Mouse (Mus musculus) layer of hippocampus, postnatal 10 days (tissue): ENCODE measurements around the gene Atxn1. TPM values are rescaled to one million over a fixed set of nuclear protein-coding genes. Genes with fewer than 3 reads are reported as not detected.

Experiments used
- DNase-seq, 2 experiments: peaks; one replicate each; pipeline ENCODE4 v3.0.0; 2021; ENCODE audit warnings: low spot score in 2 of 2
- total RNA-seq, 2 experiments: library from RNA; stranded (reverse); gene quantifications; 2 replicates each; pipeline ENCODE4 v1.2.3; 2021

The Atxn1 gene
- total RNA-seq, 2 experiments from 2014 or later: 90.8 to 94.3 TPM

GRCm38 (mm10) chr13:45600443-45600842 lies 364.4 kb downstream of the Atxn1 start:
- DNase-seq: no peak

- DNase-seq: no peak
Observed at GRCm38 (mm10) chr13:45599831-45600230, 365.0 kb downstream of the Atxn1 start.

- no peak for DNase-seq
Observed at GRCm38 (mm10) chr13:45595416-45595815, 369.4 kb downstream of the Atxn1 start.

GRCm38 (mm10) chr13:45593914-45594313 lies 370.9 kb downstream of the Atxn1 start:
- DNase-seq: no peak

- no peak for DNase-seq
Observed at GRCm38 (mm10) chr13:45590898-45591297, 373.9 kb downstream of the Atxn1 start.

- DNase-seq: no peak
Observed at GRCm38 (mm10) chr13:45583061-45583460, 381.7 kb downstream of the Atxn1 start.

DNA sequence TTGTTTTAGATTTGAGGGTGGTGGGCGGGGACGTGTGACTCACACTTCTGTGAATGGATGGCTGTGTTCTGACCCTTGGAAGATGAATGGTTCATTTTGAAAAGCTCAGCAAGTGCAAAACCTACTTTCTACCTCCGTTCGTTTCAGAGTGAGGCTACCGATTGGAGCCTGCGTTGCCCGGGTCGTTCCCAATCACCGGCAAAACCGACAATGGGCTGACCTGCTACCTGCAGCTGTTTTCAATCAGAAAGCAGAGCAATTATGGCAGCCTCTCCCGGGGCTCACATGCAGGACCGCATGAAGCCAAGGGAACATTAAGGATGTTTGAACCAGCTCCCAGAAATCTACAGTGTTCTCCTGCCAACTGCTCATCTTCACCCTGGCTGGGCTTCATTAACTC lies 382.5 kb downstream of the Atxn1 start:
- DNase-seq: no peak

DNA sequence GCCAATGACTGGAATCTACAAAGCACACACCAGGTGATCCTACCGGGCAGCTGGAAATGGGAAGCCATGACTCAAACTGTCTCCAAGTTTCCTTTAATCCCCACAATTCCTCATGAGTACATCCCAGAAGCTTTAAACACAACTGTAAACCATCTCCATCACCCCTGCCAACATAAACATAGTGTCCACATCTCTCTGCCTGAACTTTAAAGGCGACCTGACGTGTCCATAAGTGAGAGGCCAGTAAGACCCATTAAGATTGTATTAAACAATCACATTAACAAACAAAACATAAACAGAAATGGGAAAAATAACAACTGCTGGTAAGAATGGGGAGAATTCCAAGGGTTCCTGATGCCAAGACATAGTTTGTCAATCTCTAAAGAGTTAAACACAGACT lies 385.1 kb downstream of the Atxn1 start:
- DNase-seq: no peak

GRCm38 (mm10) chr13:45577784-45578183 lies 387.0 kb downstream of the Atxn1 start:
- DNase-seq: no peak

GRCm38 (mm10) chr13:45577366-45577765 lies 387.4 kb downstream of the Atxn1 start:
- no peak for DNase-seq

- DNase-seq: no peak
Observed at GRCm38 (mm10) chr13:45576185-45576584, 388.6 kb downstream of the Atxn1 start.

DNA sequence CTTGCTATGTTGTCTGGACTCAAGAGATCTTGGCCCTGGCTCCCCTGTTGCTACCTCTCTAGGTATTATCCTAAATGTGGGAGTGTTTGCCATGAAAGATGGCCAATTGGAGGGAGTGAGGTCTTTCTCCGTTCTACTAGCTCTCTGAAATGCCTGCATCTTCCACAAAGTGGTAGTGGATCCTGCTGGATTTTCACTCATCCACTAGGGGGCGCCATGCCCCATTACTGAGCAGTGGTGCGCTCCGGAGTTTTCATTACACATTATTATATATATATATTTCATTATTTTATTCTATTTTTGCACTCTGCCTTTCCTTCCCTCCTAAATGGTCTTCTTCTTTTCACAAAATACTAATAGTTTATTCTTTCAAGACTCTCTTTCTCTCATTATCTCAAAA lies 392.0 kb downstream of the Atxn1 start:
- peak; percentile 76 to 79 for DNase-seq

GRCm38 (mm10) chr13:45571795-45572262 lies 393.0 kb downstream of the Atxn1 start:
- peak; percentile 93 to 94 for DNase-seq

- no peak for DNase-seq
Observed at GRCm38 (mm10) chr13:45569932-45570331, 394.9 kb downstream of the Atxn1 start.

GRCm38 (mm10) chr13:45564946-45565345 lies 399.9 kb downstream of the Atxn1 start:
- DNase-seq: no peak

GRCm38 (mm10) chr13:45562011-45562410 lies 402.8 kb downstream of the Atxn1 start:
- no peak for DNase-seq

- no peak for DNase-seq
Observed at GRCm38 (mm10) chr13:45560543-45560942, 404.3 kb downstream of the Atxn1 start.

GRCm38 (mm10) chr13:45559258-45559657 lies 405.6 kb downstream of the Atxn1 start:
- DNase-seq: no peak

DNA sequence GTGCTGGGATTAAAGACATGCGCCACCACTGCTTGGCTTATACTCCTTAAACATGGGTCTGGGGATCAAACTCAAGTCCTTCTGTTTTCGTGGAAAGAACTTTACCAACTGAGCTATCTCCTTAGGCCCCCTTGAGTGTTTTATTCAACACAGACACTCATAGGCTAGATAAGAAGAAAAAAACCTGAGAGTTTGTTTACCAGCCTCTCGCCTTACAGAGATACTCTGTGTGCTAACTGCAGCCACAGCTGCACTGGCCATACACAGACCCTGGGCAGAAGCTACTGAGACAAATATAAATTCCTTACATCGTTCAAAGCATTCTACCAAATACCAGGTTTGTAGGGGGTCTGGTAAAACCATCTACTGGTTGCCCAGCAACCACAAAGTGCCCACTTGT lies 406.4 kb downstream of the Atxn1 start:
- DNase-seq: no peak

- no peak for DNase-seq
Observed at GRCm38 (mm10) chr13:45553674-45554073, 411.1 kb downstream of the Atxn1 start.

- no peak for DNase-seq
Observed at GRCm38 (mm10) chr13:45547549-45547948, 417.3 kb downstream of the Atxn1 start.

- no peak for DNase-seq
Observed at GRCm38 (mm10) chr13:45546946-45547345, 417.9 kb downstream of the Atxn1 start.

- no peak for DNase-seq
Observed at GRCm38 (mm10) chr13:45545974-45546373, 418.8 kb downstream of the Atxn1 start.

DNA sequence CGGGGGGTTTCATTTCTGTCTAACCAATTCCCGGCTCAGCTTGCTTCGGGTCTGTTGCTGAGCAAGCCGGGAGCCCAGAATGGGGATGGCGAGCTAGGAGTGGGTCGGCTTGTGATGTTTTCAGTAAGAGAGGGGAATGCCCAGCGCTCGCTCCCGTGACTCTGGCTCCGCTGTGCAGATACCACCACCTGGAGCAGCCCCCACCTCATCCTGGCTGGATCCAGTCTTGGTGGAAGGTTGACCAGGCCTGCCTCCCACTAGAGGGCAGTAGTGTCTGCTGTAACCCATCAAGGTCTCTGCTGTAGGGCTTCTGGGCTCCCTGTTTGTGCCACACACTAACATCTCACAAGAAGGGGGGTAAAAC lies 425.6 kb downstream of the Atxn1 start:
- peak; percentile 87 to 88 for DNase-seq
